Mouse (Mus musculus) stomach, postnatal 0 days (tissue): Measurements from ENCODE around the gene Rbm3.
A peak's percentile ranks its signal among the peaks of the same experiment; 100 is the strongest.

Experiments
- CTCF ChIP-seq: IDR thresholded peaks from 2 replicates; pipeline ENCODE4 v1.5.1; 2016; ENCODE audit warnings: antibody characterized with exemption, low read depth, mild to moderate bottlenecking, moderate library complexity
- EP300 ChIP-seq: optimal IDR thresholded peaks from 2 replicates; pipeline ENCODE3; 2016; ENCODE audit warnings: antibody characterized with exemption

GRCm38 (mm10) chrX:8125235-8125634 is 20.4 kb downstream of the Rbm3 start:
- TF ChIP-seq CTCF (peak; percentile 51), EP300 (no peak)
